Mouse (Mus musculus) stomach, postnatal 0 days (tissue): ENCODE results near the gene 2700049A03Rik. TPM values are rescaled to one million over a fixed set of nuclear protein-coding genes. Genes with fewer than 3 reads are reported as not detected.

Experiments
- ATAC-seq: fragments of 200-750 bp; cut with Nextera tagmentation; 2 replicates; pipeline ENCODE4 v1.8.0; 2017; ENCODE audit not compliant: low FRiP score, low TSS enrichment
- DNase-seq: peaks from one replicate; pipeline ENCODE4 v3.0.0-alpha.2; 2016; ENCODE audit warnings: low spot score
- H3K27ac ChIP-seq: fragments of 300-500 bp; sonication (generic); replicated peaks from 2 replicates; pipeline ENCODE4 v1.5.1; 2014; ENCODE audit warnings: mild to moderate bottlenecking, control low read depth
- H3K27me3 ChIP-seq: fragments of 300-500 bp; sonication (generic); 2 replicates; pipeline ENCODE4 v1.6.1; 2014; ENCODE audit warnings: low read length; ENCODE audit not compliant: control insufficient read depth, insufficient read depth
- H3K36me3 ChIP-seq: fragments of 300-500 bp; sonication (generic); 2 replicates; pipeline ENCODE4 v1.6.1; 2014; ENCODE audit warnings: low read length, mixed read lengths; ENCODE audit not compliant: control insufficient read depth, insufficient read depth
- H3K4me1 ChIP-seq: fragments of 300-500 bp; sonication (generic); replicated peaks from 2 replicates; pipeline ENCODE4 v1.6.1; 2014; ENCODE audit warnings: antibody characterized with exemption; ENCODE audit not compliant: control insufficient read depth, insufficient read depth
- H3K4me2 ChIP-seq: fragments of 300-500 bp; sonication (generic); replicated peaks from 2 replicates; pipeline ENCODE4 v1.6.1; 2014; ENCODE audit warnings: low read depth, mild to moderate bottlenecking, control low read depth, moderate library complexity
- H3K4me3 ChIP-seq: fragments of 300-500 bp; sonication (generic); 2 replicates; pipeline ENCODE4 v1.5.1; 2014; ENCODE audit warnings: low read depth, low read length, control low read depth
- H3K9ac ChIP-seq: fragments of 300-500 bp; sonication (generic); 2 replicates; pipeline ENCODE4 v1.6.1; 2014; ENCODE audit warnings: mild to moderate bottlenecking, low read length, control low read depth, mixed read lengths
- H3K9me3 ChIP-seq: fragments of 300-500 bp; sonication (generic); 2 replicates; pipeline ENCODE4 v1.6.1; 2016; ENCODE audit warnings: low read length; ENCODE audit not compliant: control insufficient read depth
- CTCF ChIP-seq: IDR thresholded peaks from 2 replicates; pipeline ENCODE4 v1.5.1; 2016; ENCODE audit warnings: antibody characterized with exemption, low read depth, mild to moderate bottlenecking, moderate library complexity
- EP300 ChIP-seq: optimal IDR thresholded peaks from 2 replicates; pipeline ENCODE3; 2016; ENCODE audit warnings: antibody characterized with exemption
- WGBS: fragments of 180-500 bp; shearing (Covaris S2); extraction: QIAGEN DNeasy Blood & Tissue Kit; methylation state at CpG from one replicate; pipeline ENCODE4 v1.1.7; 2014; 5-methylcytosine and 5-hydroxymethylcytosine counted together
- polyA plus RNA-seq: library from polyadenylated mRNA; unstranded; fragments of >200 nt; fragmentation: Nextera tagmentation; extraction: Ambion mirVana; gene quantifications from 2 replicates; pipeline ENCODE4 v1.2.1, GENCODE M21; 2015

Gene 2700049A03Rik
- polyA plus RNA-seq, 1 experiment from 2014 or later = 4.3 TPM

GRCm38 (mm10) chr12:71254779-71255178 is 118.1 kb downstream of the 2700049A03Rik start:
- Histone ChIP-seq H3K27me3 (no peaks in the 10 kb centered on the region), H3K4me2 (no peak overlapping the region), H3K4me3 (no peak overlapping the region), H3K4me1 (no peaks in the 10 kb centered on the region), H3K27ac (no peak overlapping the region), H3K36me3 (no peaks in the 10 kb centered on the region), H3K9ac (no peak overlapping the region), H3K9me3 (no peaks in the 10 kb centered on the region)
- WGBS = 40% methylated on average over 7 of the region's 7 CpGs
- ATAC-seq (no peak), DNase-seq (no peak)
- TF ChIP-seq CTCF (no peak), EP300 (no peak)

GRCm38 (mm10) chr12:71258196-71258920 is 121.7 kb downstream of the 2700049A03Rik start:
- no peak overlapping the region for H3K4me2 ChIP-seq
- TF ChIP-seq CTCF = no peak
- no peak for TF ChIP-seq EP300
- no peaks in the 10 kb centered on the region for H3K27me3 ChIP-seq
- H3K4me3 ChIP-seq = no peak overlapping the region
- ATAC-seq = peak; percentile 74; the same call in 1 of the 2 replicates
- H3K27ac ChIP-seq = no peak overlapping the region
- 24% methylated on average over 18 of the region's 18 CpGs for WGBS
- no peaks in the 10 kb centered on the region for H3K36me3 ChIP-seq
- H3K4me1 ChIP-seq = no peaks in the 10 kb centered on the region
- H3K9ac ChIP-seq = no peak overlapping the region
- DNase-seq = peak; percentile 28
- no peaks in the 10 kb centered on the region for H3K9me3 ChIP-seq

- H3K4me3 ChIP-seq = no peak overlapping the region
- H3K27ac ChIP-seq = no peak overlapping the region
- TF ChIP-seq EP300 (no peak), CTCF (no peak)
- H3K27me3 ChIP-seq = no peaks in the 10 kb centered on the region
- H3K4me2 ChIP-seq = no peak overlapping the region
- no peaks in the 10 kb centered on the region for H3K4me1 ChIP-seq
- no peaks in the 10 kb centered on the region for H3K9me3 ChIP-seq
- ATAC-seq (no peak), DNase-seq (no peak)
- no peak overlapping the region for H3K9ac ChIP-seq
- WGBS = 48% methylated on average over 4 of the region's 4 CpGs
- no peaks in the 10 kb centered on the region for H3K36me3 ChIP-seq
Observed at GRCm38 (mm10) chr12:71264211-71264610, 127.6 kb downstream of the 2700049A03Rik start.

GRCm38 (mm10) chr12:71269367-71269766 is 132.7 kb downstream of the 2700049A03Rik start:
- WGBS = 89% methylated on average over 7 of the region's 7 CpGs
- DNase-seq (no peak), ATAC-seq (no peak)
- TF ChIP-seq EP300 (no peak), CTCF (no peak)
- no peak overlapping the region for H3K4me2 ChIP-seq
- H3K9me3 ChIP-seq = no peaks in the 10 kb centered on the region
- no peak overlapping the region for H3K4me3 ChIP-seq
- H3K4me1 ChIP-seq = no peaks in the 10 kb centered on the region
- H3K27ac ChIP-seq = no peak overlapping the region
- no peaks in the 10 kb centered on the region for H3K36me3 ChIP-seq
- H3K9ac ChIP-seq = no peak overlapping the region
- H3K27me3 ChIP-seq = no peaks in the 10 kb centered on the region

- Histone ChIP-seq H3K4me3 (no peak overlapping the region), H3K27ac (no peak overlapping the region), H3K9me3 (no peaks in the 10 kb centered on the region), H3K9ac (no peak overlapping the region), H3K36me3 (no peaks in the 10 kb centered on the region), H3K27me3 (no peaks in the 10 kb centered on the region), H3K4me2 (no peak overlapping the region), H3K4me1 (no peaks in the 10 kb centered on the region)
- TF ChIP-seq CTCF = no peak
- no peak for TF ChIP-seq EP300
- DNase-seq (no peak), ATAC-seq (no peak)
- WGBS = 69% methylated on average over 5 of the region's 5 CpGs
Observed at GRCm38 (mm10) chr12:71271131-71271530, 134.5 kb downstream of the 2700049A03Rik start.

GRCm38 (mm10) chr12:71274519-71275237 is 138.0 kb downstream of the 2700049A03Rik start:
- no peak overlapping the region for H3K4me2 ChIP-seq
- no peaks in the 10 kb centered on the region for H3K36me3 ChIP-seq
- H3K9ac ChIP-seq = no peak overlapping the region
- H3K27ac ChIP-seq = no peak overlapping the region
- no peak for ATAC-seq
- DNase-seq = no peak
- no peak overlapping the region for H3K4me3 ChIP-seq
- peak; percentile 51 for TF ChIP-seq CTCF
- no peak for TF ChIP-seq EP300
- WGBS = 93% methylated on average over 5 of the region's 5 CpGs
- H3K27me3 ChIP-seq = no peaks in the 10 kb centered on the region
- no peaks in the 10 kb centered on the region for H3K9me3 ChIP-seq
- H3K4me1 ChIP-seq = no peaks in the 10 kb centered on the region
